8 mouse cellular contexts compared by ENCODE assay signal in the genomic region with DNA sequence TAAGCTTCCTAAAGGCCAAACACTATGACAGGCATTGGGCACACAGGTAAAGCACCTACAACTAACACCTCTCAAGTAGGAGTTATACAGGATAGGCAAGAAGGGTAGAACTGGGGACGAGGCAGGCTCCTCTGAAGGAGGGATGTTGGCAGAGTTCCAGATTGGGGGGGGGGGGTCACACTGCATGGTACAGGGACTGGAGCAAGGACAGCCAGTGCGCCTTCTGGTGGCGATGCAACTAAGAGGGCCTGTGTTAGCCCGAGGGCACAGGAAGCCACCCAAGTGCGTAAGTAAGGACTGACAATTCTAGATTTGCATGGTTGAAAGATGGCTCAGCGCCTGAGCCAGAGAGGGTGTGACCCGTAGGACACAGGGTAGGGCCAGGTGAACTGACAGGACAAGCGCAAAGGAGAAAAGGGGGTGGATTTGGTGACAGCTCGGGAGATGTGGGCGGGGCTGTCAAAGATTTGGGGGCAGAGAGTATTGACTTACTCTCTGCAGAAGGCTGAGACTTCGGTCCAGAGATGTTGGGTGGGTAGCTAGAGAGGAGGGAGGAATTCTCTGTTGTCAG. TPM values are rescaled to one million over a fixed set of nuclear protein-coding genes. Genes with fewer than 3 reads are reported as not detected.
DNase-seq lines count a peak whose midpoint lies in the region; ATAC-seq lines count a peak whose summit lies in the region.

No protein-coding gene starts in this region.

- peak; percentile 51 for DNase-seq in ovary, postnatal 36 days (ENCODE audit: low spot score)
- no peak for DNase-seq in ovary, postnatal 10 days (ENCODE audit: low spot score)
- DNase-seq in liver = peak; percentile 61

- H3K9me3 ChIP-seq in forebrain, embryonic 16.5 days (ENCODE audit: control insufficient read depth, low read length) = no peaks in the 10 kb centered on the region
- no peaks in the 10 kb centered on the region for H3K9me3 ChIP-seq in hindbrain, embryonic 15.5 days
- H3K9me3 ChIP-seq in midbrain, embryonic 15.5 days = no peaks in the 10 kb centered on the region
- H3K9me3 ChIP-seq in stomach, embryonic 16.5 days (replicated peaks; ENCODE audit: control insufficient read depth, low read length) = no peaks in the 10 kb centered on the region

- H3K36me3 ChIP-seq in forebrain, embryonic 16.5 days (ENCODE audit: control insufficient read depth, insufficient read depth) = no peaks in the 10 kb centered on the region
- no peaks in the 10 kb centered on the region for H3K36me3 ChIP-seq in hindbrain, embryonic 15.5 days
- no peaks in the 10 kb centered on the region for H3K36me3 ChIP-seq in midbrain, embryonic 15.5 days (replicated peaks)
- H3K36me3 ChIP-seq in stomach, embryonic 16.5 days (ENCODE audit: control insufficient read depth, insufficient read depth, low read length) = no peaks in the 10 kb centered on the region

- 4% methylated on average over 11 of the region's 11 CpGs for WGBS in forebrain, embryonic 16.5 days
- WGBS in hindbrain, embryonic 15.5 days = 4% methylated on average over 11 of the region's 11 CpGs
- 4% methylated on average over 11 of the region's 11 CpGs for WGBS in midbrain, embryonic 15.5 days
- 4% methylated on average over 11 of the region's 11 CpGs for WGBS in stomach, embryonic 16.5 days

- peak overlapping the region; percentile 94 for H3K4me2 ChIP-seq in forebrain, embryonic 16.5 days (ENCODE audit: low read length)
- peak overlapping the region; percentile 88 for H3K4me2 ChIP-seq in hindbrain, embryonic 15.5 days
- peak overlapping the region; percentile 93 for H3K4me2 ChIP-seq in midbrain, embryonic 15.5 days
- peak overlapping the region; percentile 87 for H3K4me2 ChIP-seq in stomach, embryonic 16.5 days (ENCODE audit: low read depth, low read length)

- H3K27me3 ChIP-seq in forebrain, embryonic 16.5 days (replicated peaks; ENCODE audit: control insufficient read depth, insufficient read depth, low read length) = peaks cover 2% of the 10 kb centered on the region
- peaks cover 12% of the 10 kb centered on the region; the same call in 1 of the 2 replicates for H3K27me3 ChIP-seq in hindbrain, embryonic 15.5 days
- H3K27me3 ChIP-seq in midbrain, embryonic 15.5 days (replicated peaks) = peaks cover 28% of the 10 kb centered on the region
- H3K27me3 ChIP-seq in stomach, embryonic 16.5 days (ENCODE audit: control insufficient read depth, insufficient read depth, low read length) = no peaks in the 10 kb centered on the region

- H3K4me3 ChIP-seq in brown adipose tissue, adult 24 weeks (ENCODE audit: insufficient read depth, low read depth, low read length) = peak overlapping the region; percentile 95
- peak overlapping the region; percentile 77 for H3K4me3 ChIP-seq in forebrain, embryonic 16.5 days (replicated peaks; ENCODE audit: low read length)
- peak overlapping the region; percentile 61 for H3K4me3 ChIP-seq in hindbrain, embryonic 15.5 days
- H3K4me3 ChIP-seq in midbrain, embryonic 15.5 days = peak overlapping the region; percentile 63; the same call in 1 of the 2 replicates
- peak overlapping the region; percentile 79 for H3K4me3 ChIP-seq in stomach, embryonic 16.5 days (replicated peaks; ENCODE audit: low read length)

- H3K27ac ChIP-seq in brown adipose tissue, adult 24 weeks (replicated peaks; ENCODE audit: low read depth, low read length) = peak overlapping the region; percentile 93
- peak overlapping the region; percentile 21; the same call in 1 of the 2 replicates for H3K27ac ChIP-seq in forebrain, embryonic 16.5 days (ENCODE audit: low read length)
- H3K27ac ChIP-seq in hindbrain, embryonic 15.5 days (replicated peaks) = no peak overlapping the region
- no peak overlapping the region for H3K27ac ChIP-seq in midbrain, embryonic 15.5 days
- peak overlapping the region; percentile 96 for H3K27ac ChIP-seq in stomach, embryonic 16.5 days (ENCODE audit: low read length)

- peak; percentile 37 for ATAC-seq in forebrain, embryonic 16.5 days
- ATAC-seq in hindbrain, embryonic 15.5 days (ENCODE audit: low FRiP score, low read depth) = peak; percentile 13; the same call in 1 of the 2 replicates
- peak; percentile 44; the same call in 1 of the 2 replicates for ATAC-seq in midbrain, embryonic 15.5 days (replicated peaks)
- ATAC-seq in stomach, embryonic 16.5 days (ENCODE audit: insufficient read depth, low FRiP score) = peak; percentile 7; the same call in 1 of the 2 replicates

- H3K9ac ChIP-seq in forebrain, embryonic 16.5 days (replicated peaks; ENCODE audit: low read depth, low read length) = no peak overlapping the region; the same call in 1 of the 2 replicates
- H3K9ac ChIP-seq in hindbrain, embryonic 15.5 days = no peak overlapping the region
- H3K9ac ChIP-seq in midbrain, embryonic 15.5 days = no peak overlapping the region
- H3K9ac ChIP-seq in stomach, embryonic 16.5 days (ENCODE audit: low read length) = peak overlapping the region; percentile 87

- peaks cover 26% of the 10 kb centered on the region for H3K4me1 ChIP-seq in brown adipose tissue, adult 24 weeks (ENCODE audit: control insufficient read depth, insufficient read depth, insufficient read length, low read length)
- peaks cover 50% of the 10 kb centered on the region for H3K4me1 ChIP-seq in forebrain, embryonic 16.5 days (replicated peaks; ENCODE audit: control insufficient read depth, insufficient read depth, low read length)
- H3K4me1 ChIP-seq in hindbrain, embryonic 15.5 days (replicated peaks) = peaks cover 52% of the 10 kb centered on the region
- H3K4me1 ChIP-seq in midbrain, embryonic 15.5 days = peaks cover 31% of the 10 kb centered on the region
- peaks cover 57% of the 10 kb centered on the region for H3K4me1 ChIP-seq in stomach, embryonic 16.5 days (ENCODE audit: control insufficient read depth, insufficient read depth, low read length)

RNA-seq across cellular contexts. Expression of gene Csrnp1, which starts 2.1 kb away (rescaled TPM):
- polyA plus RNA-seq in brown adipose tissue, adult 24 weeks (2012; ENCODE audit: insufficient read depth, insufficient read length, missing spikeins) = 3.1 and 7.0 TPM in 2 replicates
- 2.0 and 2.5 TPM in 2 replicates for polyA plus RNA-seq in forebrain, embryonic 16.5 days (2015; fragmentation: Nextera tagmentation; extraction: Ambion mirVana)
- 1.6 and 1.7 TPM in 2 replicates for polyA plus RNA-seq in hindbrain, embryonic 15.5 days (2015; fragmentation: Nextera tagmentation; extraction: Ambion mirVana)
- polyA plus RNA-seq in midbrain, embryonic 15.5 days (2015; fragmentation: Nextera tagmentation; extraction: Ambion mirVana) = 1.4 and 1.5 TPM in 2 replicates
- 5.9 and 7.8 TPM in 2 replicates for polyA plus RNA-seq in stomach, embryonic 16.5 days (2015; fragmentation: Nextera tagmentation; extraction: Ambion mirVana)

RNA-seq across cellular contexts. Expression of gene Xirp1, which starts 41.1 kb away (rescaled TPM):
- polyA plus RNA-seq in brown adipose tissue, adult 24 weeks (2012; ENCODE audit: insufficient read depth, insufficient read length, missing spikeins) = 1.6 and 2.8 TPM in 2 replicates
- polyA plus RNA-seq in forebrain, embryonic 16.5 days (2015; fragmentation: Nextera tagmentation; extraction: Ambion mirVana) = not detected in 2 replicates
- not detected in 2 replicates for polyA plus RNA-seq in hindbrain, embryonic 15.5 days (2015; fragmentation: Nextera tagmentation; extraction: Ambion mirVana)
- 0.03 TPM in 1 of 2 replicates, not detected in the other for polyA plus RNA-seq in midbrain, embryonic 15.5 days (2015; fragmentation: Nextera tagmentation; extraction: Ambion mirVana)
- polyA plus RNA-seq in stomach, embryonic 16.5 days (2015; fragmentation: Nextera tagmentation; extraction: Ambion mirVana) = 0.14 and 1.6 TPM in 2 replicates

RNA-seq across cellular contexts. Expression of gene Ttc21a, which starts 44.9 kb away (rescaled TPM):
- polyA plus RNA-seq in brown adipose tissue, adult 24 weeks (2012; ENCODE audit: insufficient read depth, insufficient read length, missing spikeins) = not detected in 2 replicates
- polyA plus RNA-seq in forebrain, embryonic 16.5 days (2015; fragmentation: Nextera tagmentation; extraction: Ambion mirVana) = 0.37 and 0.76 TPM in 2 replicates
- polyA plus RNA-seq in hindbrain, embryonic 15.5 days (2015; fragmentation: Nextera tagmentation; extraction: Ambion mirVana) = 1.2 and 1.5 TPM in 2 replicates
- polyA plus RNA-seq in midbrain, embryonic 15.5 days (2015; fragmentation: Nextera tagmentation; extraction: Ambion mirVana) = 1.0 and 1.4 TPM in 2 replicates
- 0.04 and 0.15 TPM in 2 replicates for polyA plus RNA-seq in stomach, embryonic 16.5 days (2015; fragmentation: Nextera tagmentation; extraction: Ambion mirVana)

RNA-seq across cellular contexts. Expression of gene Gorasp1, which starts 45.0 kb away (rescaled TPM):
- polyA plus RNA-seq in brown adipose tissue, adult 24 weeks (2012; ENCODE audit: insufficient read depth, insufficient read length, missing spikeins) = 6.2 and 8.3 TPM in 2 replicates
- polyA plus RNA-seq in forebrain, embryonic 16.5 days (2015; fragmentation: Nextera tagmentation; extraction: Ambion mirVana) = 23.8 and 30.4 TPM in 2 replicates
- 25.8 and 28.9 TPM in 2 replicates for polyA plus RNA-seq in hindbrain, embryonic 15.5 days (2015; fragmentation: Nextera tagmentation; extraction: Ambion mirVana)
- polyA plus RNA-seq in midbrain, embryonic 15.5 days (2015; fragmentation: Nextera tagmentation; extraction: Ambion mirVana) = 32.2 and 33.1 TPM in 2 replicates
- 31.6 and 39.0 TPM in 2 replicates for polyA plus RNA-seq in stomach, embryonic 16.5 days (2015; fragmentation: Nextera tagmentation; extraction: Ambion mirVana)

Comparison
In these comparisons a context has a peak if more than half of its experiments do, and no peak if none do; other contexts are left out.
1. H3K27ac ChIP-seq: peak in brown adipose tissue, adult 24 weeks (single experiment), forebrain, embryonic 16.5 days (single experiment) and stomach, embryonic 16.5 days (single experiment); none in hindbrain, embryonic 15.5 days (single experiment) and midbrain, embryonic 15.5 days (single experiment).
2. Peak in every context shown above with its lines, with median percentiles within 50 percentile points of each other: H3K4me3 ChIP-seq, ATAC-seq and H3K4me2 ChIP-seq.